Mouse (Mus musculus): Measurements from ENCODE around the gene Retreg1.
"Not testable (repeated sequence)": the region's sequence is repeated elsewhere in the genome, so short reads cannot be mapped to it uniquely, and the experiment has no call there.

Retreg1 gene

GRCm38 (mm10) chr15:25995521-25995920, 152.5 kb downstream of the Retreg1 start:
- DNase-seq (ENCODE audit: extremely low spot score, low spot score) = no peak

GRCm38 (mm10) chr15:25999545-25999944, 156.6 kb downstream of the Retreg1 start:
- DNase-seq (ENCODE audit: extremely low spot score, low spot score) = not testable (repeated sequence)

GRCm38 (mm10) chr15:26008621-26009020, 165.6 kb downstream of the Retreg1 start:
- no peak for DNase-seq (ENCODE audit: extremely low spot score, low spot score)

GRCm38 (mm10) chr15:26012891-26013290, 169.9 kb downstream of the Retreg1 start:
- DNase-seq (ENCODE audit: extremely low spot score, low spot score) = no peak

GRCm38 (mm10) chr15:26015979-26016665, 173.1 kb downstream of the Retreg1 start:
- DNase-seq (ENCODE audit: extremely low spot score, low spot score) = peak; percentile 67

GRCm38 (mm10) chr15:26021721-26022120, 178.7 kb downstream of the Retreg1 start:
- DNase-seq (ENCODE audit: extremely low spot score, low spot score) = no peak

GRCm38 (mm10) chr15:26022636-26023035, 179.7 kb downstream of the Retreg1 start:
- no peak for DNase-seq (ENCODE audit: extremely low spot score, low spot score)
